ENCODE assay signal across 15 mouse cellular contexts in the genomic region with DNA sequence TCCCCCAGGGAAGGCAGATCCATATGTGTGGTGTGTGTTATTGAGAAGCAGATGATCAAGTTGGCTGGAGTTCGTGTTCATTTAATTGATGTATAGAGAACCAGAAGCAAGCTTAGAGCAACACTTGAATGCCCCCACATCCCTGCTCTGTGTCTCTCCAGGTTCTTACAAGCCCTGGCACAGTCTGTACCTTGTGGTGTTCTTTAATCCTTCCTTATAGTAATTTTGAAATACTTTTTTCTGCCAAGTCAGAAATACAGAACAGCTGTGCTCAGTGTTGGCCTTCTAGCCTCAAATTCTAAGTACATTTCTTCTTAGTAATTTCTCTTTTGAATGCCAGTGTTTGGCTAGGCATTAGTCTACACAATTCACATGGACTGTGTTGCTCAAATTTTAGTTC.
"Had no signal": no experiment of that assay in that cellular context is flagged by ENCODE, and none has a peak within 500 bp of the region (broad histone marks: within the 10 kb centered on the region; RNA-seq: fewer than 3 reads in every experiment).

No protein-coding gene starts in this region.

- H3K9me3 ChIP-seq: limb, embryonic 13.5 days; neural tube, embryonic 12.5 days; neural tube, embryonic 15.5 days had no signal

- H3K4me1 ChIP-seq: liver, embryonic 13.5 days; neural tube, embryonic 12.5 days; neural tube, embryonic 15.5 days had no signal

- H3K4me3 ChIP-seq: limb, embryonic 13.5 days; liver, embryonic 13.5 days; neural tube, embryonic 12.5 days; neural tube, embryonic 15.5 days had no signal

- H3K27ac ChIP-seq: limb, embryonic 13.5 days; liver, embryonic 13.5 days; neural tube, embryonic 12.5 days; neural tube, embryonic 15.5 days had no signal

- H3K9ac ChIP-seq: limb, embryonic 13.5 days; liver, embryonic 13.5 days; neural tube, embryonic 12.5 days; neural tube, embryonic 15.5 days had no signal

- H3K4me2 ChIP-seq: limb, embryonic 13.5 days; liver, embryonic 13.5 days; midbrain, embryonic 11.5 days; neural tube, embryonic 12.5 days; neural tube, embryonic 15.5 days had no signal

- H3K27me3 ChIP-seq: limb, embryonic 13.5 days; liver, embryonic 13.5 days; neural tube, embryonic 12.5 days; neural tube, embryonic 15.5 days had no signal

- H3K36me3 ChIP-seq: limb, embryonic 13.5 days; liver, embryonic 13.5 days; neural tube, embryonic 12.5 days; neural tube, embryonic 15.5 days had no signal

- DNase-seq: kidney, adult 9 months; kidney, postnatal 14 days; kidney, postnatal 4 days; left cerebral cortex, postnatal 4 days; liver, embryonic 13.5 days; lung, adult 2 months; lung, postnatal 14 days; lung, postnatal 4 days; midbrain, embryonic 14.5 days; right cerebral cortex, postnatal 25 days; thymus, postnatal 25 days had no signal
